Mouse (Mus musculus): ENCODE results near the gene Tjp2.

DNA sequence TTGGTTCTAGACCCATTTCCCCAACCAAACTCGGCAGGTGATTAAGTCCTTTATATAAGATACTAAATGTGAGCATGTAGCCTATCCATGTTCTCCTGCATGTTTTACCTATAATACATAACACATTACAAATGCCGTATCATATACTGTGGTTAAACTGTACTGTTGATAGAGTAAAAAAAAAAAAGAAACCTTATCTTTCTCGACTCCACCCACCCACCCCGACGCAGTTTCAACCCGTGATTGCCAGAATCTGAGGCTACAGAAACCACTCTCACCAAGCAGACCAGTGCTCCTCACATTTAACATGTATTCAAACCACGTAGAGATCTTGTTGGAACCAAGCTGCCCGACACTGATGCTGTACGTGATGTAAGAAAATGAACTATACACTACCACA is 102.2 kb downstream of the Tjp2 start:
- TF ChIP-seq CTCF (IDR thresholded peaks at IDR 0.05; ENCODE audit: insufficient read depth, low read depth, low read length) (no peak), POLR2A (IDR thresholded peaks at IDR 0.05; ENCODE audit: insufficient read depth, low read depth, low read length) (no peak)

Data from olfactory bulb, adult 2 months (tissue).